Mouse (Mus musculus): ENCODE results near the gene Ids. TPM values are rescaled to one million over a fixed set of nuclear protein-coding genes. Genes with fewer than 3 reads are reported as not detected.
"Not testable (repeated sequence)": the region's sequence is repeated elsewhere in the genome, so short reads cannot be mapped to it uniquely, and the experiment has no call there.

The Ids gene
- polyA plus RNA-seq (2014; fragmentation: Nextera tagmentation; extraction: Ambion mirVana), result 1.9 and 2.2 TPM in 2 replicates

- peak within 1 kb of the TSS; percentile 76 for H3K9ac ChIP-seq (ENCODE audit: low read length)
- 0 out of 2 replicates have a peak, but pooled peaks cover 5% of the 10 kb centered on the region for H3K36me3 ChIP-seq (ENCODE audit: control insufficient read depth, insufficient read depth, low read length)
- ATAC-seq (ENCODE audit: insufficient number of reproducible peaks, insufficient read depth, low FRiP score, low read depth), result peak; percentile 89
- peak within 1 kb of the TSS; percentile 33 to 59; a peak in 2 of 4 replicates for H3K27ac ChIP-seq (replicated peaks in 1 of 2; ENCODE audit: control insufficient read depth in 1 of 2, insufficient read depth in 1 of 2, low read depth in 2 of 2, low read length in 2 of 2)
- H3K27me3 ChIP-seq (ENCODE audit: control insufficient read depth, insufficient read depth, low read length), result no peaks in the 10 kb centered on the region
- 27% methylated on average over 39 of the region's 45 CpGs for WGBS
- H3K4me2 ChIP-seq (ENCODE audit: low read length), result peak within 1 kb of the TSS; percentile 65
- no peaks in the 10 kb centered on the region for H3K4me1 ChIP-seq (ENCODE audit: control insufficient read depth in 2 of 2, insufficient read depth in 2 of 2, low read length in 2 of 2)
- peak within 1 kb of the TSS; percentile 52 to 59 for H3K4me3 ChIP-seq (ENCODE audit: control insufficient read depth in 1 of 2, insufficient read depth in 1 of 2, low read depth in 1 of 2, low read length in 2 of 2)
- no peaks in the 10 kb centered on the region for H3K9me3 ChIP-seq (ENCODE audit: control insufficient read depth, low read length)
Measured at GRCm38 (mm10) chrX:70364661-70365613, at the start of gene Ids. Ids (minus strand) TSS chrX:70365084.

- H3K4me2 ChIP-seq (ENCODE audit: low read length); H3K4me3 ChIP-seq (ENCODE audit: control insufficient read depth in 1 of 2, insufficient read depth in 1 of 2, low read depth in 1 of 2, low read length in 2 of 2); H3K27me3 ChIP-seq (ENCODE audit: control insufficient read depth, insufficient read depth, low read length); H3K9me3 ChIP-seq (ENCODE audit: control insufficient read depth, low read length); H3K4me1 ChIP-seq (ENCODE audit: control insufficient read depth in 2 of 2, insufficient read depth in 2 of 2, low read length in 2 of 2); H3K27ac ChIP-seq (replicated peaks in 1 of 2; ENCODE audit: control insufficient read depth in 1 of 2, insufficient read depth in 1 of 2, low read depth in 2 of 2, low read length in 2 of 2); H3K9ac ChIP-seq (ENCODE audit: low read length); ATAC-seq (ENCODE audit: insufficient number of reproducible peaks, insufficient read depth, low FRiP score, low read depth): not testable (repeated sequence)
- H3K36me3 ChIP-seq (ENCODE audit: control insufficient read depth, insufficient read depth, low read length), result peaks cover 14% of the 10 kb centered on the region; the same call in 1 of the 2 replicates
Measured at GRCm38 (mm10) chrX:70392636-70393035, 27.8 kb upstream of the Ids start.

GRCm38 (mm10) chrX:70385962-70386351 lies 21.1 kb upstream of the Ids start:
- peak overlapping the region; percentile 49 to 73 for H3K4me3 ChIP-seq (ENCODE audit: control insufficient read depth in 1 of 2, insufficient read depth in 1 of 2, low read depth in 1 of 2, low read length in 2 of 2)
- H3K36me3 ChIP-seq (ENCODE audit: control insufficient read depth, insufficient read depth, low read length), result peaks cover 14% of the 10 kb centered on the region; the same call in 1 of the 2 replicates
- H3K9ac ChIP-seq (ENCODE audit: low read length), result peak overlapping the region; percentile 77
- H3K27me3 ChIP-seq (ENCODE audit: control insufficient read depth, insufficient read depth, low read length), result no peaks in the 10 kb centered on the region
- ATAC-seq (ENCODE audit: insufficient number of reproducible peaks, insufficient read depth, low FRiP score, low read depth), result 0 out of 2 replicates have a peak, but pooled peaks have one; percentile 24
- no peaks in the 10 kb centered on the region for H3K9me3 ChIP-seq (ENCODE audit: control insufficient read depth, low read length)
- 28% methylated on average over 11 of the region's 11 CpGs for WGBS
- peak overlapping the region; percentile 72 to 82 for H3K27ac ChIP-seq (replicated peaks in 1 of 2; ENCODE audit: control insufficient read depth in 1 of 2, insufficient read depth in 1 of 2, low read depth in 2 of 2, low read length in 2 of 2)
- peak overlapping the region; percentile 64 for H3K4me2 ChIP-seq (ENCODE audit: low read length)
- 0 out of 4 replicates have a peak, but pooled peaks cover 0 to 7% of the 10 kb centered on the region in 2 experiments for H3K4me1 ChIP-seq (ENCODE audit: control insufficient read depth in 2 of 2, insufficient read depth in 2 of 2, low read length in 2 of 2)

GRCm38 (mm10) chrX:70385276-70385961 lies 20.5 kb upstream of the Ids start, which contains the start of gene 1110012L19Rik:
1110012L19Rik (plus strand) TSS chrX:70385877.
- H3K4me3 ChIP-seq (ENCODE audit: control insufficient read depth in 1 of 2, insufficient read depth in 1 of 2, low read depth in 1 of 2, low read length in 2 of 2), result peak within 1 kb of the TSS; percentile 49 to 73
- H3K9ac ChIP-seq (ENCODE audit: low read length), result peak within 1 kb of the TSS; percentile 77
- no peaks in the 10 kb centered on the region for H3K9me3 ChIP-seq (ENCODE audit: control insufficient read depth, low read length)
- WGBS, result 15% methylated on average over 22 of the region's 22 CpGs
- ATAC-seq (ENCODE audit: insufficient number of reproducible peaks, insufficient read depth, low FRiP score, low read depth), result peak; percentile 86
- 0 out of 4 replicates have a peak, but pooled peaks cover 0 to 7% of the 10 kb centered on the region in 2 experiments for H3K4me1 ChIP-seq (ENCODE audit: control insufficient read depth in 2 of 2, insufficient read depth in 2 of 2, low read length in 2 of 2)
- peaks cover 14% of the 10 kb centered on the region; the same call in 1 of the 2 replicates for H3K36me3 ChIP-seq (ENCODE audit: control insufficient read depth, insufficient read depth, low read length)
- peak within 1 kb of the TSS; percentile 64 for H3K4me2 ChIP-seq (ENCODE audit: low read length)
- H3K27me3 ChIP-seq (ENCODE audit: control insufficient read depth, insufficient read depth, low read length), result no peaks in the 10 kb centered on the region
- H3K27ac ChIP-seq (replicated peaks in 1 of 2; ENCODE audit: control insufficient read depth in 1 of 2, insufficient read depth in 1 of 2, low read depth in 2 of 2, low read length in 2 of 2), result peak within 1 kb of the TSS; percentile 72 to 90

GRCm38 (mm10) chrX:70384917-70385275 lies 20.0 kb upstream of the Ids start:
- peak overlapping the region; percentile 53 for H3K4me2 ChIP-seq (ENCODE audit: low read length)
- H3K27me3 ChIP-seq (ENCODE audit: control insufficient read depth, insufficient read depth, low read length), result no peaks in the 10 kb centered on the region
- H3K27ac ChIP-seq (replicated peaks in 1 of 2; ENCODE audit: control insufficient read depth in 1 of 2, insufficient read depth in 1 of 2, low read depth in 2 of 2, low read length in 2 of 2), result peak overlapping the region; percentile 16 to 72; a peak in 3 of 4 replicates
- H3K9ac ChIP-seq (ENCODE audit: low read length), result peak overlapping the region; percentile 77; the same call in 1 of the 2 replicates
- WGBS, result 42% methylated on average over 3 of the region's 3 CpGs
- H3K4me1 ChIP-seq (ENCODE audit: control insufficient read depth in 2 of 2, insufficient read depth in 2 of 2, low read length in 2 of 2), result 0 out of 4 replicates have a peak, but pooled peaks cover 0 to 7% of the 10 kb centered on the region in 2 experiments
- ATAC-seq (ENCODE audit: insufficient number of reproducible peaks, insufficient read depth, low FRiP score, low read depth), result 0 out of 2 replicates have a peak, but pooled peaks have one; percentile 16
- no peaks in the 10 kb centered on the region for H3K9me3 ChIP-seq (ENCODE audit: control insufficient read depth, low read length)
- H3K4me3 ChIP-seq (ENCODE audit: control insufficient read depth in 1 of 2, insufficient read depth in 1 of 2, low read depth in 1 of 2, low read length in 2 of 2), result peak overlapping the region; percentile 49 to 73
- peaks cover 14% of the 10 kb centered on the region; the same call in 1 of the 2 replicates for H3K36me3 ChIP-seq (ENCODE audit: control insufficient read depth, insufficient read depth, low read length)

- WGBS, result 63% methylated on average over 3 of the region's 6 CpGs
- H3K27ac ChIP-seq (replicated peaks in 1 of 2; ENCODE audit: control insufficient read depth in 1 of 2, insufficient read depth in 1 of 2, low read depth in 2 of 2, low read length in 2 of 2); H3K9me3 ChIP-seq (ENCODE audit: control insufficient read depth, low read length); H3K27me3 ChIP-seq (ENCODE audit: control insufficient read depth, insufficient read depth, low read length); H3K4me1 ChIP-seq (ENCODE audit: control insufficient read depth in 2 of 2, insufficient read depth in 2 of 2, low read length in 2 of 2); H3K4me2 ChIP-seq (ENCODE audit: low read length); H3K9ac ChIP-seq (ENCODE audit: low read length); ATAC-seq (ENCODE audit: insufficient number of reproducible peaks, insufficient read depth, low FRiP score, low read depth); H3K36me3 ChIP-seq (ENCODE audit: control insufficient read depth, insufficient read depth, low read length); H3K4me3 ChIP-seq (ENCODE audit: control insufficient read depth in 1 of 2, insufficient read depth in 1 of 2, low read depth in 1 of 2, low read length in 2 of 2): not testable (repeated sequence)
Measured at GRCm38 (mm10) chrX:70374469-70375110, 9.7 kb upstream of the Ids start.

GRCm38 (mm10) chrX:70369758-70370157 lies 4.9 kb upstream of the Ids start:
- H3K9ac ChIP-seq (ENCODE audit: low read length); H3K4me2 ChIP-seq (ENCODE audit: low read length); H3K27me3 ChIP-seq (ENCODE audit: control insufficient read depth, insufficient read depth, low read length); H3K27ac ChIP-seq (replicated peaks in 1 of 2; ENCODE audit: control insufficient read depth in 1 of 2, insufficient read depth in 1 of 2, low read depth in 2 of 2, low read length in 2 of 2); H3K9me3 ChIP-seq (ENCODE audit: control insufficient read depth, low read length); ATAC-seq (ENCODE audit: insufficient number of reproducible peaks, insufficient read depth, low FRiP score, low read depth); H3K36me3 ChIP-seq (ENCODE audit: control insufficient read depth, insufficient read depth, low read length); H3K4me3 ChIP-seq (ENCODE audit: control insufficient read depth in 1 of 2, insufficient read depth in 1 of 2, low read depth in 1 of 2, low read length in 2 of 2); H3K4me1 ChIP-seq (ENCODE audit: control insufficient read depth in 2 of 2, insufficient read depth in 2 of 2, low read length in 2 of 2): not testable (repeated sequence)
- 33% methylated on average over 1 of the region's 6 CpGs for WGBS

All from heart, embryonic 14.5 days (tissue).